Mouse (Mus musculus) thymus, adult 2 months (tissue): ENCODE results near the gene Commd1.

Source experiments
- CTCF ChIP-seq: fragments of 200-500 bp; IDR thresholded peaks from 2 replicates; pipeline ENCODE4 v1.5.1; 2012; ENCODE audit warnings: mild to moderate bottlenecking, control low read depth, low read length, moderate library complexity, borderline replicate concordance; ENCODE audit not compliant: control insufficient read depth, poor library complexity, insufficient read depth; ENCODE audit errors: extremely low read depth
- POLR2A ChIP-seq: fragments of 200-500 bp; IDR thresholded peaks from 2 replicates; pipeline ENCODE4 v1.6.1; 2012; ENCODE audit warnings: mild to moderate bottlenecking, low read length, control low read depth, moderate library complexity; ENCODE audit not compliant: control insufficient read depth, poor library complexity, insufficient read depth; ENCODE audit errors: extremely low read depth

DNA sequence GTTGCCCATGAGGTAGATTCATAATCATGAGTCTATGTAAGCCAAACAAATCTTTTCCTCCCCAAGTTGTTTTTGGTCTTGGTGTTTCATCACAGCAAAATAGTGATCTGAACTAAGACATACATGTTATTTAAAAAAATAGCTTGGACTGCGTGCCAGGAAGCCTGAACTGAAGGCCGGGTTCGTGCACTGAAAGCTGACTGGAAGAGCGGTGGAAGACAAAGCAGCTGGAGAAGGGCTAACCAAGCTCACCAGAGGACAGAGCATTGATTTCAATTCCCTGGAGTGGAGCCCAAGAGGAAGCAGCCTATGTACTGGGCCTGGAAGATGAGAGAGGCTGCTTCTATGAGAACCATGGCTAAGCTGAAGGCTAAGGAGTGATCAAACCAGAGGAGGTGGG, 95.2 kb downstream of the Commd1 start:
- TF ChIP-seq CTCF = no peak
- TF ChIP-seq POLR2A = no peak
